Mouse (Mus musculus): ENCODE results near the gene Irgm2.

DNA sequence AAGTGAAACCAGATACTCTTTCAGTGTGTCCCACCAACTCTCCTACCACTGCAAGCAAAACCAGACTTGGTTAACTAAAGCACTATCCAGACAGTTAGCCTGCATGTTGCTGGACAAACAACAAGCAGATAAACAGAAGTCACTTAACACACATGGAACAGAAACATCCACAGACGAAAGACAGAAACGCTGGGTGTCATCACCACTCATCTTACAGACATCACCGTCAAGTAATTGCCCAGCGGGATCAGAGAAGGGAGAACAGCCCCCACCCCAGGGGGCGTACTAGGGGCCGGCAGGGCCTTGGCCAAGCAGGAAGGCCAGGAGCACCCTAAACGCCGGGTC lies 31.6 kb upstream of the Irgm2 start:
- TF ChIP-seq POLR2A (IDR thresholded peaks at IDR 0.05; ENCODE audit: low read depth, low read length): no peak
- TF ChIP-seq CTCF (IDR thresholded peaks at IDR 0.05; ENCODE audit: extremely low read depth, insufficient read depth, insufficient read length, insufficient replicate concordance): no peak

Data from spleen, adult 2 months (tissue).